Mouse (Mus musculus): ENCODE results near the gene A430078G23Rik. TPM values are rescaled to one million over a fixed set of nuclear protein-coding genes. Genes with fewer than 3 reads are reported as not detected.

The A430078G23Rik gene
- not detected in 2 replicates for polyA plus RNA-seq (2015; fragmentation: Nextera tagmentation; extraction: Ambion mirVana)

GRCm38 (mm10) chr8:3353189-3353810, at the start of gene A430078G23Rik:
A430078G23Rik (plus strand) TSS chr8:3353415.

GRCm38 (mm10) chr8:3392771-3393710, 39.8 kb downstream of the A430078G23Rik start, which contains the start of gene Arhgef18:
Arhgef18 (plus strand) TSS chr8:3393006.

Other genes with a start within 250 kb of the A430078G23Rik start
- gene Insr, start 73.8 kb upstream of the A430078G23Rik start, polyA plus RNA-seq (2015; fragmentation: Nextera tagmentation; extraction: Ambion mirVana) = 44.5 and 45.3 TPM in 2 replicates
- 2.6 and 3.1 TPM in 2 replicates for gene Arhgef18, start 39.6 kb downstream of the A430078G23Rik start, polyA plus RNA-seq (2015; fragmentation: Nextera tagmentation; extraction: Ambion mirVana)
- gene Pex11g, start 114.3 kb downstream of the A430078G23Rik start, polyA plus RNA-seq (2015; fragmentation: Nextera tagmentation; extraction: Ambion mirVana) = 4.9 and 7.0 TPM in 2 replicates
- not detected in 2 replicates for gene Tex45, start 117.4 kb downstream of the A430078G23Rik start, polyA plus RNA-seq (2015; fragmentation: Nextera tagmentation; extraction: Ambion mirVana)
- gene Zfp358, start 139.7 kb downstream of the A430078G23Rik start, polyA plus RNA-seq (2015; fragmentation: Nextera tagmentation; extraction: Ambion mirVana) = 23.2 and 25.1 TPM in 2 replicates
- gene Mcoln1, start 147.0 kb downstream of the A430078G23Rik start, polyA plus RNA-seq (2015; fragmentation: Nextera tagmentation; extraction: Ambion mirVana) = 26.1 and 28.2 TPM in 2 replicates
- gene Pnpla6, start 162.0 kb downstream of the A430078G23Rik start, polyA plus RNA-seq (2015; fragmentation: Nextera tagmentation; extraction: Ambion mirVana) = 8.8 and 9.3 TPM in 2 replicates
- gene C330021F23Rik, start 214.6 kb downstream of the A430078G23Rik start, polyA plus RNA-seq (2015; fragmentation: Nextera tagmentation; extraction: Ambion mirVana) = 0.12 and 0.23 TPM in 2 replicates
- 0.67 and 1.3 TPM in 2 replicates for gene Camsap3, start 233.9 kb downstream of the A430078G23Rik start, polyA plus RNA-seq (2015; fragmentation: Nextera tagmentation; extraction: Ambion mirVana)